Mouse (Mus musculus): ENCODE results near the gene Irf5. TPM values are rescaled to one million over a fixed set of nuclear protein-coding genes. Genes with fewer than 3 reads are reported as not detected.

Irf5 gene
- polyA plus RNA-seq, 1 experiment from 2014 or later, result 3.5 TPM

DNA sequence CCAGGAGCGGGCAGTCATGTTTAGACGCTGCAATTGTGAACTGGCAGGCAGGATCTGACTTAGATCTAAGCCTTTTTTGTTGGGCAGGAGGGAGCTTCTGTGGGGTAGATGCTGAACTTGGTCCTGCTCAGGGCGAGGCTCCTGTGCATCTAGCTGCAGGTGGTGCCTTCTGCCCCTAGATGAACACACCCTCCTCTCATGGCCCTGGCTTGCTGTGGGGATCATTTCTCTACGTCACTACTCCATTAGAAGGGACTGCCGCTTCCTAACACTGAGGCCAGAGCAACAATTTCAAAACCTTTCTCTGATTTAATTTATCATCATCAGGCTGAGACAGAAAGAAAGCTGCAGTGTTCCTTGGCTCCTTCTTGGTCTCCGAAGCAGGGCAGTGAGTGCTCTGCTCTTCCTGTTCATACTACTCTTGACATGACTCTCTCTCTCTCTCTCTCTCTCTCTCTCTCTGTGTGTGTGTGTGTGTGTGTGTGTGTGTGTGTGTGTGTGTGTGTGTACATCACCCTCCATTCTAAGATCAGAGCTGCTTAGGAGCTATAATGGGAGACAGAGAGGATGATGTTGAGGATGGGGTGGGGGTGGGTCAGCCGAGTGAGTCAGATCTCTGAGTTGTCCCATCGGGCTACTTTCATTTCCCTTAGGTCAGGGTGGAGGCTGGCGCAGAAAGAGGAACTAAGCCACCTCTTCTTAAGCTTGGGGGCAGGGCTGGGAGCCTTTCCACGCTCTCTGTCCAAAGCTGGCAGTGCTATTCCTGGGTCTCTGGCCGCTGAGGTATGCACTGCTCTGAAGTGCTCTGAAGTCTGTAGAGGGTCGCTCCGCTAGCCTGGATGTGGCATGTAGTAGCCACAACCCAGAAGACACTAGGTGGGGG, 2.4 kb downstream of the Irf5 start:
- no peak overlapping the region for H3K27ac ChIP-seq
- H3K4me3 ChIP-seq, result no peak overlapping the region
- no peaks in the 10 kb centered on the region for H3K9me3 ChIP-seq
- no peak overlapping the region for H3K9ac ChIP-seq
- peaks cover 55% of the 10 kb centered on the region for H3K27me3 ChIP-seq (replicated peaks)
- WGBS, result 26% methylated on average over 13 of the region's 13 CpGs
- H3K36me3 ChIP-seq, result no peaks in the 10 kb centered on the region
- no peak overlapping the region for H3K4me2 ChIP-seq (replicated peaks)
- no peak for ATAC-seq (ENCODE audit: low FRiP score, low read depth)
- peaks cover 26% of the 10 kb centered on the region for H3K4me1 ChIP-seq

DNA sequence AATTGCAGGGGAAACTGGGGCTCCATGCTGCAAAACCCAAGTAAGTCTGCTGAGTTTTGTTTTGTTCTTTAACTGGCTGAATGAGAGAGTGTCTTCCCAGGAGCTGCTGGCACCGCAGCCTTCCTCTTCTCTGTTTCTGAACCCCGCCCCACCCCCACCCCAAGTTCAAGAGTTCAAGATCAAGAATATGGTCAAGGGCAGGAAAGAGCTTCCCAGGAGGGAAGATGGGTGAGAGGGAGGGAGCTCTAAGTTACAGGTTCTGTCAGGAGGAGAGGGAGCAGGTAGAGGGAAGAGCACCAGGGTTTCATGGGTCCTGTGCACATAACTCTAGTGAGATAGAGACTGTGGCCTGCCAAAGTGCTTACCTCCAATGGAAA, 3.0 kb downstream of the Irf5 start:
- H3K9me3 ChIP-seq, result no peaks in the 10 kb centered on the region
- no peak overlapping the region for H3K4me2 ChIP-seq (replicated peaks)
- no peaks in the 10 kb centered on the region for H3K36me3 ChIP-seq
- no peak for ATAC-seq (ENCODE audit: low FRiP score, low read depth)
- 38% methylated on average over 2 of the region's 2 CpGs for WGBS
- H3K27ac ChIP-seq, result no peak overlapping the region
- H3K4me3 ChIP-seq, result no peak overlapping the region
- peaks cover 55% of the 10 kb centered on the region for H3K27me3 ChIP-seq (replicated peaks)
- H3K9ac ChIP-seq, result no peak overlapping the region
- H3K4me1 ChIP-seq, result peaks cover 26% of the 10 kb centered on the region

DNA sequence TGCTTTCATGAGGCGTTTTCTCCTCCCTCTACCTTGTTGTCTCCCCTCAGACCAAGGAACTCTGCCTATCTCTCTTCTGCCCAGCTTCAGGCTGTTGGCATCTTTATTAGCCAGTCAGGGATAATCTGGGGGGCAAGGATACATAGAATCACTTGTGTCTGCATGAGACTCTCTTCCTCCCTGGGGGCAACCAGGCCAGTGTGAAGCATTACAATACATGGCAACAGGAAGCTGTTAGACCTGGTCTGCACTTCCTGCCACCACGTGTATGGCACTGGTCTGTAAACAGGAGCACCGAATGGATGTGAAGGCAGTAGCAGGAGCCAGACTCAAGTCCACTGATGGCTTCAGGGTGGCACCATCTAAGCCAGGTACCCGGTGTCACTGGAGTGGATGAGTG, 3.6 kb downstream of the Irf5 start:
- Histone ChIP-seq H3K9me3 (no peaks in the 10 kb centered on the region), H3K27me3 (replicated peaks) (peaks cover 55% of the 10 kb centered on the region)

DNA sequence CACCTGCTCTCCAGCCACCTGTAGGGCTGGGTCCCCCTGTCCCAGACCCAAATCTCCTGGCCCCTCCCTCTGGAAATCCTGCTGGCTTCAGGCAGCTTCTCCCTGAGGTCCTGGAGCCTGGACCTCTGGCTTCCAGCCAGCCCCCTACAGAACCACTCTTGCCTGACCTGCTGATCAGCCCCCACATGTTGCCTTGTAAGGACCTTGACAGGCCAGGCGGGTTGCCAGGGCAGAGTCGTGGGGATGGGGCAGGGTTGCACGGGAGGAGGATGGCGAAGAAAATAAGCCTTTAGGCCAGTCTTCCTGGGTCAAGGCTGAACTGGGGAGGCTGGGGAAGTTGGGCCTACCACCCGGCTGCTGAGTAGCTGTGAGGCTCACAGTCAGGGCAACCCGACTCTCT, 8.9 kb downstream of the Irf5 start:
- H3K4me3 ChIP-seq, result no peak overlapping the region
- H3K9me3 ChIP-seq, result no peaks in the 10 kb centered on the region
- 80% methylated on average over 6 of the region's 6 CpGs for WGBS
- H3K27me3 ChIP-seq (replicated peaks), result peaks cover 10% of the 10 kb centered on the region
- H3K36me3 ChIP-seq, result peaks cover 7% of the 10 kb centered on the region; the same call in 1 of the 2 replicates
- no peak overlapping the region for H3K9ac ChIP-seq
- no peak for ATAC-seq (ENCODE audit: low FRiP score, low read depth)
- no peaks in the 10 kb centered on the region for H3K4me1 ChIP-seq
- no peak overlapping the region for H3K4me2 ChIP-seq (replicated peaks)
- no peak overlapping the region for H3K27ac ChIP-seq

More for the DNA sequence above, 3.6 kb downstream of the Irf5 start:
- Histone ChIP-seq H3K9ac (no peak overlapping the region), H3K4me2 (replicated peaks) (no peak overlapping the region), H3K36me3 (no peaks in the 10 kb centered on the region), H3K4me3 (no peak overlapping the region), H3K27ac (no peak overlapping the region), H3K4me1 (peaks cover 26% of the 10 kb centered on the region)
- WGBS, result 64% methylated on average over 4 of the region's 4 CpGs
- no peak for ATAC-seq (ENCODE audit: low FRiP score, low read depth)

DNA sequence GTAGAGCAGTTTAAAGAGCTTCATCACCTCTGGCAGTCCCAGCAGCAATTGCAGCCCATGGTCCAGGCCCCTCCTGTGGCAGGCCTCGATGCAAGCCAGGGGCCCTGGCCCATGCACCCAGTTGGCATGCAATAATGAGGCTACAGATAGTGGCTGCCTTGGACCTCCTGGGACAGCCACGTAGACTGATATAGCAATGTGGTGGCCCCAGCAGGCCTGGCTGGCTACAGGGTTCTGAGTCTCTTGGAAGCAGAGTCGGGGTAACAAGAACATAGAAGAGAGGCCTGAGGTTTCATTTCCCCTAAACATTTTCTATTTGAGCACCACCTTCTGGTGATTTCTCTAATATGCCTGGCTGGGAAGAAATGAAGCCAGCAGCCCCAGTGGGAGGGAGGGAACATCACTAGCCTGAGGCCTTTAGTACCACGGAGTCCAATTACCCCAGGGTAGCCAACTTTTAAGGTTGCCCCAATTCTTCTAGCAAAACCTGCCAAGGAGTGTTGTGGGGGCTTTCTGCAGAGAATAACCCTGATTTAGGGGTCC, 10.3 kb downstream of the Irf5 start:
- ATAC-seq (ENCODE audit: low FRiP score, low read depth), result no peak
- no peak overlapping the region for H3K27ac ChIP-seq

GRCm38 (mm10) chr6:29537221-29537620, 10.8 kb downstream of the Irf5 start:
- ATAC-seq (ENCODE audit: low FRiP score, low read depth), result no peak
- no peak overlapping the region for H3K4me2 ChIP-seq (replicated peaks)
- no peaks in the 10 kb centered on the region for H3K27me3 ChIP-seq (replicated peaks)
- no peak overlapping the region for H3K27ac ChIP-seq
- H3K36me3 ChIP-seq, result peaks cover 21% of the 10 kb centered on the region
- H3K9ac ChIP-seq, result no peak overlapping the region
- no peak overlapping the region for H3K4me3 ChIP-seq
- H3K9me3 ChIP-seq, result no peaks in the 10 kb centered on the region
- WGBS, result 90% methylated on average over 3 of the region's 3 CpGs
- H3K4me1 ChIP-seq, result no peaks in the 10 kb centered on the region

More for the DNA sequence above, 10.3 kb downstream of the Irf5 start:
- H3K4me1 ChIP-seq, result no peaks in the 10 kb centered on the region
- no peak overlapping the region for H3K4me2 ChIP-seq (replicated peaks)
- WGBS, result 80% methylated on average over 4 of the region's 4 CpGs
- peaks cover 16% of the 10 kb centered on the region for H3K36me3 ChIP-seq
- no peaks in the 10 kb centered on the region for H3K27me3 ChIP-seq (replicated peaks)
- H3K4me3 ChIP-seq, result no peak overlapping the region
- no peak overlapping the region for H3K9ac ChIP-seq
- H3K9me3 ChIP-seq, result no peaks in the 10 kb centered on the region

DNA sequence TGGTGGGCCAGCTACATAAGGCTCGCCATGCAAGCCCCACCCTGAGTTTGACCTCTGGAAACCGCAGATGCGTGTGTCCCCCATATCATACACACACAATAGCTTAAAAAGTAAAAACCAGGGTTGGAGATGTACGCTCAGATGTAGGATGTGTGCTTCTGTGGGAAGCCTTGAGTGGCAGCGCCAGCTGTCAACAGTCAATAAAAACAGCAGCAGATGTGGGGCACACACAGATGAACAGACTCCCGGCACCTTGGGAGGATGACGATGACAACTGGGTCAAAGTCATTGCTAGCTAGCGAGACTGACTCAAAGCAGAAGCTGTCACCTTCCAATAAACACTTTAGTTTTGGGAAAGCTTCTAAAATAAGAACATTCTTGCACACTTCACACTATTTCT, 13.1 kb downstream of the Irf5 start:
- Histone ChIP-seq H3K9ac (no peak overlapping the region), H3K36me3 (peaks cover 43% of the 10 kb centered on the region), H3K4me3 (no peak overlapping the region), H3K9me3 (no peaks in the 10 kb centered on the region), H3K4me2 (replicated peaks) (no peak overlapping the region), H3K27ac (no peak overlapping the region), H3K4me1 (no peaks in the 10 kb centered on the region), H3K27me3 (replicated peaks) (no peaks in the 10 kb centered on the region)
- no peak for ATAC-seq (ENCODE audit: low FRiP score, low read depth)
- 94% methylated on average over 8 of the region's 8 CpGs for WGBS

- no peak overlapping the region for H3K9ac ChIP-seq
- no peak for ATAC-seq (ENCODE audit: low FRiP score, low read depth)
- no peaks in the 10 kb centered on the region for H3K27me3 ChIP-seq (replicated peaks)
- H3K4me1 ChIP-seq, result no peaks in the 10 kb centered on the region
- WGBS, result 81% methylated on average over 6 of the region's 6 CpGs
- peaks cover 50% of the 10 kb centered on the region for H3K36me3 ChIP-seq
- no peak overlapping the region for H3K4me3 ChIP-seq
- H3K27ac ChIP-seq, result no peak overlapping the region
- H3K4me2 ChIP-seq (replicated peaks), result no peak overlapping the region
- 0 out of 2 replicates have a peak, but pooled peaks cover 1% of the 10 kb centered on the region for H3K9me3 ChIP-seq
Measured at GRCm38 (mm10) chr6:29540223-29540622, 13.8 kb downstream of the Irf5 start.

GRCm38 (mm10) chr6:29540956-29541355, 14.5 kb downstream of the Irf5 start:
- ATAC-seq (ENCODE audit: low FRiP score, low read depth), result no peak
- no peak overlapping the region for H3K27ac ChIP-seq
- 98% methylated on average over 1 of the region's 1 CpGs for WGBS
- no peak overlapping the region for H3K4me2 ChIP-seq (replicated peaks)
- no peaks in the 10 kb centered on the region for H3K4me1 ChIP-seq
- H3K4me3 ChIP-seq, result no peak overlapping the region
- H3K36me3 ChIP-seq, result peaks cover 57% of the 10 kb centered on the region
- H3K9me3 ChIP-seq, result 0 out of 2 replicates have a peak, but pooled peaks cover 6% of the 10 kb centered on the region
- H3K27me3 ChIP-seq (replicated peaks), result no peaks in the 10 kb centered on the region
- H3K9ac ChIP-seq, result no peak overlapping the region

- Histone ChIP-seq H3K4me1 (no peaks in the 10 kb centered on the region), H3K36me3 (peaks cover 82% of the 10 kb centered on the region), H3K27ac (no peak overlapping the region), H3K9me3 (0 out of 2 replicates have a peak, but pooled peaks cover 6% of the 10 kb centered on the region), H3K27me3 (replicated peaks) (no peaks in the 10 kb centered on the region), H3K9ac (no peak overlapping the region), H3K4me2 (replicated peaks) (no peak overlapping the region), H3K4me3 (no peak overlapping the region)
- no peak for ATAC-seq (ENCODE audit: low FRiP score, low read depth)
- WGBS, result 97% methylated on average over 2 of the region's 2 CpGs
Measured at GRCm38 (mm10) chr6:29545611-29546010, 19.2 kb downstream of the Irf5 start.

- Histone ChIP-seq H3K4me2 (replicated peaks) (no peak overlapping the region), H3K9ac (no peak overlapping the region), H3K27me3 (replicated peaks) (no peaks in the 10 kb centered on the region), H3K4me3 (no peak overlapping the region), H3K9me3 (0 out of 2 replicates have a peak, but pooled peaks cover 6% of the 10 kb centered on the region), H3K27ac (no peak overlapping the region), H3K36me3 (peaks cover 86% of the 10 kb centered on the region), H3K4me1 (no peaks in the 10 kb centered on the region)
- no peak for ATAC-seq (ENCODE audit: low FRiP score, low read depth)
Measured at GRCm38 (mm10) chr6:29547582-29547981, 21.2 kb downstream of the Irf5 start.

DNA sequence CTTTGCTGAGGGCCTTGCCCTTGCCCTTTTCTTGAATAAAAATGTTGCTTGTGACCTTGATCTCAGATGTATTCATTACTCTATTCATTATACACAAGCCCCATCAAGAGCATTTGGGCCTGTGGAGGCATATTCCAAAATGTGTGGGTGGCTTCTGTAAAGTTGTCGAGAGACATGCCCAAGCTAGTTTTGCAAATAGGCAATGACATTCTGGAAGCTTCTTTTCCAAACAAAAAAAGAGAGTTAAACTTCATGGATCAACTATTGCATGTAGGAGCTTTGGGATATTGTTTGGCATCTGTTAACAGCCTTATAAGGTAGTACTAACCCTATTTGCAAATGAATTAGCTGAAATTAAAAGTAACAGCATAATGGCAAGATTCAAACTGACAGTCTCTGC, 21.7 kb downstream of the Irf5 start:
- Histone ChIP-seq H3K4me1 (no peaks in the 10 kb centered on the region), H3K9me3 (0 out of 2 replicates have a peak, but pooled peaks cover 6% of the 10 kb centered on the region), H3K9ac (no peak overlapping the region), H3K4me2 (replicated peaks) (no peak overlapping the region), H3K4me3 (no peak overlapping the region), H3K27me3 (replicated peaks) (no peaks in the 10 kb centered on the region), H3K36me3 (peaks cover 86% of the 10 kb centered on the region), H3K27ac (no peak overlapping the region)
- 98% methylated on average over 1 of the region's 1 CpGs for WGBS
- no peak for ATAC-seq (ENCODE audit: low FRiP score, low read depth)
